ENCODE assay signal across 8 mouse cellular contexts in the genomic region with DNA sequence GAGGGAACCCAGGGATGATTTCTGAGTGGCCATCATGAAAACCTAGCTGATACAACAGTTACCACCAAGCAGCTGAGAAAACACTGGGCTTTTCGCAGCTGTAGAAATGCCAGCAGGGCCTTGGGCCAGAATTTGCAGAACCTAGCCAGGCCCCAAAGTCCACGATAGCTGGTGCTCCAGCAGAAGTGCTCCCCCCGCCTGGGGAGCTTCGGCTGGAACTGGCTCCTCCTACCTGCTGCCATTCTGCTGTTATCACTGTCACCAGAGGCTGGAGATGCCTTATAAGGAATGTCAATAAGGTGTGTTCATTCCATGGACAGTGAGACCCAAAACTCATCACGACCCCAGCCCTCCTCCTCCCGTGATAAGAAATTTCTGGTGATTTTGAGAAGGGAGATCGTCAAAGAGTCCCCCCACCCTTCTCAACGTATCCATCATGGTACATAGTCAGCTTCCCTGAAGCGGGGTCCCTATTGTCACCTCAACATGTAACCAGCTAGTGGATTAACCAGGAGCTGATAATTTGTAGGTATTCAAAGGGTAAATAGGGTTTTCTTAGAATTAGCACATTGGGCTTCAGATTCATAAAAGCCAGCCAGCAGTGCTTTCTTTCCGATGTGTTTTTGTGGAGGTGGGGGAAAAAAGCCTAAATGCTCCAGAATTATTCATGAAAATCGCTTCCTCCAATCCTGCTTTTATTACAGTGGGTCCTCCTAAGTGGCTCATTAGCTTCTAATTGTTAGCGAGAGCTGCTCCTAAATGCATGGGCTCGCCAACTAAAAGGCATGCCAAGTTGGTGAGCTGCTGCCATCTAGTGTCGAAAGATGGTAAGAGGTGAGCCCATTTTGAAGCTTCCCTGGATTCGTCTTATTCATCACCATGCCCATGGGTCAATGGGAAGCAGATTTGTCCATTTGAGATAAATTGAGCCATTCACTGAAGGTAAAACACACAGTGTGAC. TPM values are rescaled to one million over a fixed set of nuclear protein-coding genes. Genes with fewer than 3 reads are reported as not detected.
A peak's percentile ranks its signal among the peaks of the same experiment; 100 is the strongest.
DNase-seq lines count a peak whose midpoint lies in the region; ATAC-seq and TF ChIP-seq lines count a peak whose summit lies in the region.

No protein-coding gene starts in this region.

- WGBS in heart, embryonic 10.5 days: 25% methylated on average over 15 of the region's 15 CpGs
- 39% methylated on average over 15 of the region's 15 CpGs for WGBS in kidney, postnatal 0 days

- no peak for TF ChIP-seq POLR2A in bone marrow macrophage, adult 2 months (IDR thresholded peaks at IDR 0.05; ENCODE audit: borderline replicate concordance, low read depth, low read length)
- no peak for TF ChIP-seq POLR2A in embryonic fibroblast, embryonic 13.5 days (IDR thresholded peaks at IDR 0.05; ENCODE audit: low read depth, low read length)

- peaks cover 3% of the 10 kb centered on the region for H3K4me1 ChIP-seq in bone marrow macrophage, adult 2 months (ENCODE audit: control insufficient read depth, insufficient read depth, low read length)
- no peaks in the 10 kb centered on the region for H3K4me1 ChIP-seq in embryonic fibroblast, embryonic 13.5 days (ENCODE audit: control insufficient read depth, insufficient read depth, low read length)
- no peaks in the 10 kb centered on the region; the same call in 1 of the 2 replicates for H3K4me1 ChIP-seq in heart, embryonic 10.5 days
- no peaks in the 10 kb centered on the region for H3K4me1 ChIP-seq in kidney, postnatal 0 days (replicated peaks; ENCODE audit: insufficient read depth, low read length)

- no peak; the same call in 1 of the 2 replicates for ATAC-seq in kidney, postnatal 0 days (replicated peaks; ENCODE audit: low FRiP score, low read depth)

- no peak overlapping the region for H3K27ac ChIP-seq in bone marrow macrophage, adult 2 months (ENCODE audit: insufficient read depth, low read depth, low read length)
- no peak overlapping the region for H3K27ac ChIP-seq in embryonic fibroblast, embryonic 13.5 days (ENCODE audit: insufficient read depth, low read length)
- H3K27ac ChIP-seq in heart, embryonic 10.5 days: peak overlapping the region; percentile 23; the same call in 1 of the 2 replicates
- H3K27ac ChIP-seq in kidney, postnatal 0 days: no peak overlapping the region

- peak; percentile 73 for TF ChIP-seq CTCF in bone marrow macrophage, adult 2 months (IDR thresholded peaks at IDR 0.05; ENCODE audit: low read depth, low read length)
- TF ChIP-seq CTCF in embryonic fibroblast, embryonic 13.5 days (IDR thresholded peaks at IDR 0.05; ENCODE audit: borderline replicate concordance, insufficient read depth, low read length): peak; percentile 88; the same call in 1 of the 2 replicates
- peak; percentile 98 for TF ChIP-seq CTCF in kidney, postnatal 0 days (IDR thresholded peaks at IDR 0.05; ENCODE audit: low read depth)

- peak; percentile 88 for DNase-seq in CD4-positive, CD25-positive, alpha-beta regulatory T cell, adult 2 months (ENCODE audit: low read depth, low spot score)
- DNase-seq in heart, embryonic 10.5 days (ENCODE audit: low spot score): peak; percentile 85
- DNase-seq in kidney, postnatal 0 days (ENCODE audit: low spot score): peak; percentile 89
- peak; percentile 77 for DNase-seq in liver
- DNase-seq in naive thymus-derived CD4-positive, alpha-beta T cell, adult 2 months (ENCODE audit: low read depth): peak; percentile 88
- peak; percentile 67 to 87 for DNase-seq in spleen, postnatal 4 days (ENCODE audit: low spot score in 2 of 2)

- H3K9ac ChIP-seq in kidney, postnatal 0 days (ENCODE audit: low read depth, low read length): no peak overlapping the region

- no peak overlapping the region for H3K4me3 ChIP-seq in bone marrow macrophage, adult 2 months (ENCODE audit: insufficient read depth, low read length)
- H3K4me3 ChIP-seq in embryonic fibroblast, embryonic 13.5 days (ENCODE audit: insufficient read depth, low read length): no peak overlapping the region
- no peak overlapping the region for H3K4me3 ChIP-seq in heart, embryonic 10.5 days
- no peak overlapping the region for H3K4me3 ChIP-seq in kidney, postnatal 0 days (replicated peaks; ENCODE audit: low read depth, low read length)

- no peak overlapping the region for H3K4me2 ChIP-seq in kidney, postnatal 0 days (ENCODE audit: low read length)

- H3K36me3 ChIP-seq in heart, embryonic 10.5 days: 0 out of 2 replicates have a peak, but pooled peaks cover 3% of the 10 kb centered on the region
- H3K36me3 ChIP-seq in kidney, postnatal 0 days (ENCODE audit: insufficient read depth, low read length): no peaks in the 10 kb centered on the region

- 0 out of 2 replicates have a peak, but pooled peaks cover 12% of the 10 kb centered on the region for H3K27me3 ChIP-seq in heart, embryonic 10.5 days (ENCODE audit: insufficient read depth, poor library complexity, severe bottlenecking)
- H3K27me3 ChIP-seq in kidney, postnatal 0 days (ENCODE audit: insufficient read depth, low read length): no peaks in the 10 kb centered on the region

- H3K9me3 ChIP-seq in heart, embryonic 10.5 days: no peaks in the 10 kb centered on the region
- H3K9me3 ChIP-seq in kidney, postnatal 0 days (replicated peaks; ENCODE audit: low read length): no peaks in the 10 kb centered on the region

RNA-seq across cellular contexts. Expression of a gene that starts 54.0 kb away (rescaled TPM):
- polyA plus RNA-seq in bone marrow macrophage, adult 2 months (2012; ENCODE audit: insufficient read depth, insufficient read length, missing spikeins): not detected in 2 replicates
- not detected in 2 replicates for polyA plus RNA-seq in embryonic fibroblast, embryonic 13.5 days (2011; ENCODE audit: insufficient read length, low read depth, missing spikeins)
- polyA plus RNA-seq in heart, embryonic 10.5 days (2016; fragmentation: Nextera tagmentation; extraction: Ambion mirVana): not detected in 2 replicates
- polyA plus RNA-seq in kidney, postnatal 0 days (2015; fragmentation: Nextera tagmentation; extraction: Ambion mirVana): not detected in 2 replicates
